Mouse (Mus musculus) cerebellum, adult 8-10 months (tissue): ENCODE measurements around the gene Tmem95.

Experiments used
- DNase-seq: peaks from one replicate; pipeline ENCODE4 v3.0.0; 2022

Gene Tmem95

DNA sequence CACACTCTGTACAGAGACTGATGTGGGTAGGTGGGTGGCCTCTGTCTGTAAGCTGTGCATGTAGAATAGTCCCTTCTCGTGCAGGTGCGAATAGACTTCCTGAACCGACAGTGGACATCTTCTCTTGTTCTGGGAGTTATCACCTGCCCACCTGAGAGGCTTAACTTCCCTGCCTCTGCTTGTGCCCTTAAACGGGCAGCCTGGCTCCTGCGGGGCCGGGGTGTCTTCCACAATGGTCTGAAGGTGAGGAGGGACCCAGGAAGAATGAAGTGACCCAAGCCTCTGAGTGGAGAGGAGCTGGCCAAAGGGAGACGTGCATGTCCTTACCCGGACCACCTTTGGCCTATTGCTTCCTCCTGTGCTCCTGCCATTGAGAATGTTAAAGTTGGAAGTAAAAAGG lies 32.4 kb upstream of the Tmem95 start:
- DNase-seq = no peak

DNA sequence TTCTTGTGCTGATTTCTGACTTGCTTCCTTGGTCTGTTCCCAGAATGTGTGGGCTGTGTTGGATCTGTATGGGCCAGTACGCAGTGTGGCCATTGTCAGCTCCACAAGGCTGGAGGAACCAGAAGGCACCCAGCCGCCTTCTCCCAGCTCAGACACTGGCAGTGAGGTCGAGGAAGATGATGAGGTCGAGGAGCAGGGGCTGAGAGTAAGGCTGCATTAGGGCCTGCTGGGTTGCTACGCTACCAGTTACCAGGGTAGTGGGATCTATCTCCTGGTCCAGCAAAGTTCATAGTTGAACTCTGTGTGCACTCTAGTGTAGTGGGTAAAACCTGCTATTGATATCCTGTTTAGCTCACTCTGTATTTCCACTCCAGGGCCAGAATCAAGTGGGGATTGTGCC lies 31.4 kb upstream of the Tmem95 start:
- no peak for DNase-seq

DNA sequence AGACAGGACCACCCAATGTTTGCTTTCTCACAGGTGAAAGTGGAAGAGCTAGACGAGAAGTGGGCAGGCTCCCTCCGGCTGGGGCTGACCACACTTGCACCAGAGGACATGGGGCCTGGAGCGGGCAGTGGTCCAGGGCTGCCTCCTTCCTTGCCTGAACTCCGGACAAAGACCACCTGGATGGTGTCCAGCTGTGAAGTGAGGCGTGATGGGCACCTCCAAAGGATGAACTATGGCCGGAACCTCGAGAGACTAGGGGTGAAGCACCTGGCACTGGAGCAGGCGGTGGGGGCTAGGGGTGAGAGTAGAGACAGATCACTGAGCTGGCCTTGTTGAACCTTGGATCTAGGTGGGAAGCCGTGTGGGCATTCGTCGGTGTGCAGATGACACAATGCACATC lies 30.8 kb upstream of the Tmem95 start:
- no peak for DNase-seq

DNA sequence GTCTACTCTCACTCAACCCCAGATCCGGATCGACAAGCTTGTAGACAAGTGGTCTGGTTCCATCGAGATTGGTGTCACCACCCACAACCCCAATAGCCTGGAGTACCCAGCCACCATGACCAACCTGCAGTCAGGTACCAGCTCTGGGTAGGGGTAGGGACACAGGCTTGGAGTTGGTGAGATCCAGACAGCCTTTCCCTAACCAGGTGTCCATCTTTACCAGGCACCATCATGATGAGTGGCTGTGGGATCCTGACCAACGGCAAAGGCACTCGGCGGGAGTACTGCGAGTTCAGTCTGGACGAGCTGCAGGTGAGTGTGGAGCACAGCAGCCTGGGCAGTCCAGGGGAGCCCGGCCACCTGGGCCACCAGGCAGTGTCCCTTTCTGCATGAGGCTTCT lies 26.5 kb upstream of the Tmem95 start:
- no peak for DNase-seq

DNA sequence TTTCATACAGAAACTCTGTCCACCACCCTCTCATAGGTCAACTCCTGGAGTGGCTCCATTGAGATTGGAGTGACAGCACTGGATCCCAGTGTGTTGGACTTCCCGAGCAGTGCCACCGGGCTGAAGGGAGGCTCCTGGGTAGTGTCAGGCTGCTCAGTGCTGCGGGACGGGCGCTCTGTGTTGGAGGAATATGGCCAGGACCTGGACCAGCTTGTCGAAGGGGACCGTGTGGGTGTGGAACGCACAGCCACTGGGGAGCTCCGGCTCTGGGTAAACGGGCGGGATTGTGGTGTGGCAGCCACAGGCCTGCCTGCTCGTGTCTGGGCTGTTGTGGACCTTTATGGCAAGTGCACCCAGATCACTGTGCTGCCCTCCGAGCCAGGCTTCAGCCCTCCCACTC lies 25.2 kb upstream of the Tmem95 start:
- no peak for DNase-seq

DNA sequence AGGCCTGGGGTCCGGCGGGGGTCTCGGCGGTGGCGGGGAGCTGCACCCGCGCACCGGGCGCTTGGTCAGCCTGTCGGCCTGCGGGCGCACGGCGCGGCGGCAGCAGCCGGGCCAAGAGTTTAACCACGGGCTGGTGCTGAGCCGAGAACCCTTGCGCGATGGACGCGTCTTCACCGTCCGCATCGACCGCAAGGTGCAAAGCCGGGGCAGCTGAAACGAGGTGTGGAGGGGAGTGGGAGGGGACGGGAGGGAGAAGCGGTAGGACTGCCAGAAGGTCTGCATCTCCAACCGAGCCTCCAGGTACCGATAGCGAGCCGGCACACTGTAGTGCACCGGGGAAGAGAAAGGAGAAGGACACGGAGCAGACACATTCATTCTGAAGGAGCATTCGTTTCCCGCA lies 24.2 kb upstream of the Tmem95 start:
- no peak for DNase-seq

DNA sequence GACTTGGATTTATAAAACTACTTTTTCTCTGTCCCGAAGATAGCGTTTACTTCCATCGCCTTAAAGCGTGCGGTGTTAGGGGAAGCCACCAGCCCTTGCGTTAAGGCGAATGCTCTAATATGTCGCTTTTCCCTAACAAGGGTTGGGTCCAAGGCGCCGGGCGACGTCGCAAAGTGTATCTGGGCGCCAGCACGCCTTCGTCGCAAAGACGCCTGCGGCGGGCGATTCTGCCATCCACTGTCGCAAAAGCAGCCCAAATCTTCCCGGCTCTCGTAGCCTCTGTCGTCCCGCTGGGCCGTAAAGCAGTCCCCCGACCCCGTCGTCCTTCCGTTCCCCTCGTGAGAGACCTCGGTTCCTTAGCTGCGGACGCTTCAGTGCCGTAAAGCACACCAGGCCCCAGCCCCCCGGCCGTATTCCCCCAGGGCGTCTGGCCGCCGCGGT lies 23.6 kb upstream of the Tmem95 start:
- DNase-seq = peak; percentile 93

DNA sequence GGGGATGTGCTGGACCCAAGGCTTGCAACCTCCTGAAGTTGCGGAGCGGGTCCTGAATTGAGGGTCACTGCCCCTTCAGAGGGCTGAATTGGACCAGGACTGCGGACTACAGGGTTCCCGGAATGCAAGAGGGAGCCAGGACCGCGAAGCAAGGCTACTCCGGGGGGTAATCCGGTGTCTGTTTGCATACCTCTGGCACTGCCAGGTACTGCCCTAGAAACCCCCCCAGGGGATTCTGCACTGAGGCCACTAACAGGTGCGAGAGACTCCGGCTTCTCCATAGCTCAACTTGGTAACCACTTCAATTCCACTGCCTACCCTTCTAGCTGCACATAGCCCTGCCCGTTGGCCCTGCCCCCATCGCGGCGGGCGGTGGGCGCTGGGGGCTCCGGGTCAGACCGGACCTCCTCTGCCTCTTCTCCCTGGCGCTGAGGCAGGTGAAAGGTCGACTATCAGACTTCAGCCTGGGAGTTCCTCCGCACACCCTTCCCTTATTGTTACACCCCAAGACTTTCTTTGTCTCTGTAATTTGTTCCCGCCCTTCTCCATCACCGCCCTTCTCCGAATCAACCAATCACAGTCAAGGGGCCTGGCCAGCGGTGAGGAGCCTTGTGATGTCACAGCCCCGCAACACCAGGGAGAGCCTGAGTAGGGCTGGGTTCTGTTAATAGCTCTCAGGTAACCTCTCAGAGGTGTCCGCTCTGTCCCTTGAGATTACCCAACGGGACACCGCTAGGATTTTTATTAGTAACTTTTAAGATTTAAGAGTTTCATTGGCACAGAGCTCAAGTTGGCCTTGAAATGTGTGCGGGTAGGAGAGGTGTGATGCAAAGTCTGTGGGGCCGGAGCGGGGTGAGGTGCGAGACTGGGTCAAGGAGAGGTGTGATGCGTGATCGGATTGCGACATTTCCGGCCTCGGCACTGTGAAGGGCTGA lies 22.9 kb upstream of the Tmem95 start, which contains the start of the genes 2810408A11Rik and Neurl4:
2810408A11Rik (minus strand) TSS at position 517 of the 935 bp plus-strand sequence.
Neurl4 (plus strand) TSS at position 602 of the 935 bp plus-strand sequence.
- peak; percentile 84 for DNase-seq

DNA sequence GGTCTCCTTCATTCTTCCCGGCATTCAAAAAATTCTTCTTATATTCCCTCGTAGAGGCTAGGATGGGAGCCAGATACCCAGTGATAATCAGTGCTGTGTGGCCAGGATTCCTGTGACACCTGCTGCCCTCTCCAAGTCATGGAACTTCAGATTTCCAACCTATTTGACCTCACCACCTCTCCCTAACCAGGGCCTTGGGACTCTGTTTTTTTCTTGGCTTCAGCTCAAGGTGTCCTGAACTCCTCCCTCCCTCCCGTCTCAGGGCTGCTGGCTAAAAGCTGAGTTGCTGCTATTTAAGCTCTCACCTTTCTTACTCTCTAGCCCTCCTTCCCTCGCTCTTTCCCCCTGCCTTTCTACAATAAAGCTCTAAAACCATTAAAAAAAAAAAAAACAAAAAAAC lies 22.1 kb upstream of the Tmem95 start:
- no peak for DNase-seq

DNA sequence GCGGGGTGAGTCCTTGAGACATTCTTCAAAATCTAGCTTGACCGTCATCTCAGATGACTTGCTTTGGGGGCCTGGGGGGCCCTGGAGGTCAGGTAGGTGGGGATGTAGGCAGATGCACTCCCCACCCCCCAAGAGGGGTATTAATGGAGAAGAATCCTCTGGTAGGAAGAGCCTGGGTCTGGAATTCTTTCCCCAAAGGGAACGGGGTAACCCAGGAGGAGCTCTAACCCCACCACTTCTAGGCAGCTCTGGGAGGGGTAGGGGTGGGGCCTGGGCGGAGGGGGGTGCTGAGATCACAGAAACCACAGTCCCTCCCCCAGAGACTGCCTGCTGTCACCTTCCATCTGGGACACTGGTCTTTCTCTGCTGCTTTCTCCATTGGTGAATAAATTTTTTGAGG lies 17.5 kb upstream of the Tmem95 start, which contains the start of gene Acap1:
Acap1 (minus strand) TSS at position 249 of the 400 bp plus-strand sequence.
- DNase-seq = no peak

DNA sequence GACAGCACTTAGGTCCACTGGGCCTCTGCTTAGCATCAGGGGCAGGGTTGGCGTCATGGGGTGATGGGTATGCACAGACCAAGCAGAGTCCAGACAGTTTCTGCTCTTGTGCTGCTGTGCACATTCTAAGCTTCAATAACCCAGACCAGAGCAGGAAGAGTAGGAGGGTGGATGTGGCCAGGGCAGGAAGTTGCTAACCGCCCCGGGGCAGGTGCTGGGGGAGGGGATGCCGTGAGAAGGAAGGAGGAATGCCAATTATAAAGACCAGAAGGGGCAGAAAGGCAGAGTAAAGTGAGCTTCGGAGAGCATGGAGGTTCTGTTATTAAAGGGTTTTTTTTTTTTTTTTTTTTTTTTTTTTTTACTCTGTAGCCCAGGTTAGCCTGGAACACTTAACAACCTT lies 16.9 kb upstream of the Tmem95 start:
- no peak for DNase-seq

DNA sequence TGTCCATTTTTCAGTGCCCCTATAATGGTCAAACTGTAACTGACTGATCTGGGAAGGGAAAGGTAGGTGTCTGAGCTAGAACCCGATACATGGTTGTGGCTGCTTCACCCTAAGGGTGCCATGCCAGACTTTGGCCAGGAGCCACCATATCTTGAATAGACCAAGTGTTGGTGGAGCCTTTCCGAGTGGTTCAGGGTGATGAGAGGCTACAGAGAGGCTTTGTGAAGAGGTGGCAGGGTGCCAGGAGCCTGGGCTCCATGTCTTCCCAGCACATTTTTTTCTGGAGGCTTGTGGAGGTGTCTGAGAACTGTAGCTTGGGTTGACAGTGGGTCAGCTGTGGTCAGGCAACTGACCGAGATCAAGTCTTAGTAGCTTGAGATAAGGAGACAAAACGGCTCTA lies 13.7 kb upstream of the Tmem95 start:
- no peak for DNase-seq

DNA sequence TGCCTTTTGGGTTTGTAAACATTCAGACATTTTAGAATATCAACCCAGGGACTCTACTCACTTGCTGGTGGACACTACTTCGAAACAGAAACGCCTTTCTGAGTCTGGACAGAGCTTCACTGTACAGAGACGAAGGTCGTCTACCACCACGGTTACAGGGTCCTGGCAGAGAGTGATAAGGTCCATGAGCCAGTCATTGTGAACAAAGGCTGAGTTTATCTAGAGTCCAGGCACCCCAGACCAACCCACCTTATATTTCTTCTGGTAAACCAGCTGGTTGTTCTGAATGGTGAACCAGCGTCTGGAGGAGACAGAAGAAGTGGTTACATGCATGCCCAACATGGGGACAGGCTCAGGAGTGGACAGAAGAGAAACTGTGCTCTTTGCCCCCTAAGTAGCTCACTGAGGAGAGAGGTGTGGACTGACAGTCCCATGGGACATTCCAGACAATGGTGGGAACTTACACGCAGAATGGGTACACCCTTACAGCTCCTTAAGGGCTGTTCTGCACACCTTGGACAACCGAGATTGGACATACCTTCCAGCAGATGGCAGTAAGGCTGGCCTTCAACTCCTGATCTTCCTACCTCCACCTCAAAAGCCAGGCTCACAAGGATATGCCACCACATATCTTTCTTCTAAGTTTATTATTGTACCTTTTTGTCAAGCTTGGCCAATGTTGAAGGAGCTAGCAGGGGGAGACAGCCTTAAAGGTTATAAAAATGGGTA lies 9.3 kb upstream of the Tmem95 start:
- DNase-seq = no peak

DNA sequence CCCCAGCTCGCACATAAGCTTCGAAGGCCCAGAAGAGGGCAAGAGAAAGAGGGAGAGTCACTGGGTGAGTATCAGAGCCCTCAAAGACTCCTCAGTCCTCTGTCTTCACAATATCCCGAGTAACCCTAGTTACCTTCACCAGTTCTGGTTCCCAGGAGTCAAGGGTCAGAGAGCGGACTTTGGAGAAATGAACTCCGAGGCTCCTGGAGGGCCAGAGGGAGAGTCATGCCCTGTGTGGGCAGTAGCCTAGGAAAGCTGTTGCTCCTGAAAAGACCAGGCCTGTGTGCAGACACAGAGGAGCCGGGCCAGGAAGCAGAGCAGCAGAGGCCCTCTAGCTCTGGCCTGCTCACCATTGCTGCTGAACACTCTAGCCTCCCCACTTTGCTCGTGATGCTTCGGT lies 6.8 kb upstream of the Tmem95 start:
- no peak for DNase-seq

DNA sequence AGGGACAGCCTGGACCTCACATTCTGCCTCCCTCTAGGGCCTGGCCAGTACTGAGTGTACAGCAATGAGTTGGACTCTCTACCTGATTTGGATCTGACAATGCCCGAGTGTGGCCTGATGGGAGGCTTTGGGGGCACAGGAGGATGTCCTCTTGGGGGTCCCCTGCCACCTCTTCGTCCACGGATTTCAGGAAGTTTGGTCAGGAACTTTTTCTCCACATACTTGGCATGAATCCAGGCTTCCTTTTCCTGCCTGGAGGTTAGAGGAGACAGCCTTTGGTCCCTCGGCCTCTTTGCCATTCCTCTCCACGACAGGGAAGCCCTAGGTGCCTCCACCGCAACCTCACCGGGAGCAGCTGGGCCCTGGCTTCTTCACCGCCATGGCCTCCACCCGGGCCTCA lies 6.4 kb upstream of the Tmem95 start:
- no peak for DNase-seq

DNA sequence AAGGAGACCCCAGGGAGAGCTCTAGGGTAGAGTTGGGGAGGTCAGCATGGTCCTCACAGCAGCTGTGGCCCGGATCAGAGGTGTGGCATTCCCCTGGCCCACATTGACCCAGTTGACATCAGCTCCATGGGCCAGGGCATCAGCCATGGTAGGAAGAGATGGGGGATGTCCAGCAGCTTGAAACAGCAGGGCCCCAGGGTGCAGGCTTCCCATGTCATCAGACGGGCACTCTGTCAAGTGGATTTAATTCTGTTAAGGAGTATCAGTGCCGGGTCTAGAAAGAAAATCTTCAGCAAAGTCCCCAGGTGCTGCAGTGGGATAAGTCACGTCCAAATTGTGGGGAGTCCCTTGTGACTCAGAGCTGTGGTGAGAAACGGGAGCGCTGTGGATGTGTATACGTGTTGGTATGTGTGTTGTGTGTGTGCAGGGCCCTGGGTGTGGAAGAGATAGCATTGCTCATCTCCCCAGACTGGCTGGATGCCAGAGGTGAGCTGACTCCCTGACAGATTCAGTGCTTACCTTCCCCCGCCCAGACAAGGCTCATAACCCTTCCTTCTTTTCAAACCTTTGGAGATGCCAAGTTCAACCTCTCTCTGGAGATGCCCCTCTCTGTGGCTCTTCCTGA lies 5.8 kb upstream of the Tmem95 start:
- no peak for DNase-seq

DNA sequence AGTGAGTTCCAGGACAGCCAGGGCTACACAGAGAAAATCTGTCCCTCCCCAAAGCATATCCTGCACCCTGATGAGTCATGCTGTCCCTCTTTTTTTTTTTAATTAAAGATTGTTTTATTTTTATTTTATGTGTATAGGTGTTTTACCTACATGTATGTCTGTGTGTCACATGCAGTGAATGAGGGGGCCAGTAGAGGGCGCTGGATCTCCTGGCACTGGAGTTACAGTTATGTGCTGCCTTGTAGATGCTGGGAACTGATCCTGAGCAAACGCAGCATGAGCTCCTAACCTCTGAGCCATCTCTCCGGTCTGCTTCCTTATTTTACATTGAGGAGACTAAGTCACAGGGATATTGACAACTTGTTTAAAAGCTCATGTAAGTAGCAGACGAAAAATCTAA lies 5.2 kb upstream of the Tmem95 start:
- DNase-seq = no peak

DNA sequence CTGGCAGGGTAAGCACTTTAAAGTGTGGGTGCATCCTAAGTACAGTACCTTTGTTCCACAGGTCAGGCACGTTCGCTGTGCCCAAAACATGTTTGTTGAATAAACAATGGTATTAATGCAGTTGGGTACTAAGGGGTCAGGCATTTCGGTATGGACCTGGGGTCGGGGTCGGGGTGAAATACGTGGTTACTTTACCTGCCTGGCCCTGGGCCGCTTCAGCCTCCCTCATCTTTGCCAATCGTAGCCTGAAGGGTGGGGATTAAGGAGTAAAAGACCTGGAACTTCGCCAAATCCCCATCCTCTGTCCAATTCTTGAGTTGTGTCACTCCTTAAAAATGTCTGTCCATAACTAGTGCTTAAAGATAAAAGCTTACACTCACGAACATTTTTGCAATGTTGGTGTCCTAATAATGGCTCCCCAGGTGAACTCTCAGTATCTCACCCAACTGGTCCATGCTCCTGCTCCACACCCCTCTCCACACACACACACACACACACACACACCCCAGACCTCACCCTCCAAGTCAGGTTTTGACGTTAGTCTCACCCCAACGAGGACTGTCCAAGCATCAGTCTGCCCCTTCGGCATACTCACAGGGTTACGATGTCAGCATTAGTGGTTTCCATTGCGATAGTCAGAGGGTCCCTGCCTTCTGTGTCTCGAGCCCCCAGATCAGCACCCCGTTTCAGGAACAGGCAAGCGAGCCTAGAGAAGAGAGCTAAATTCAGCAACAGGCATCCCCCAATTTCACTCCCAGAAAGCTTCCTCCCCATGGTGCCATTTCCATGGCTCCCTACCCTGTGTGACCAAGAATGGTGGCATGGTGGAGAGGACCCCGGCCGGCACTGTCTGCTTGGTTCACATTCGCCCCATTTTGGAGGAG lies 4.2 kb upstream of the Tmem95 start:
- no peak for DNase-seq

DNA sequence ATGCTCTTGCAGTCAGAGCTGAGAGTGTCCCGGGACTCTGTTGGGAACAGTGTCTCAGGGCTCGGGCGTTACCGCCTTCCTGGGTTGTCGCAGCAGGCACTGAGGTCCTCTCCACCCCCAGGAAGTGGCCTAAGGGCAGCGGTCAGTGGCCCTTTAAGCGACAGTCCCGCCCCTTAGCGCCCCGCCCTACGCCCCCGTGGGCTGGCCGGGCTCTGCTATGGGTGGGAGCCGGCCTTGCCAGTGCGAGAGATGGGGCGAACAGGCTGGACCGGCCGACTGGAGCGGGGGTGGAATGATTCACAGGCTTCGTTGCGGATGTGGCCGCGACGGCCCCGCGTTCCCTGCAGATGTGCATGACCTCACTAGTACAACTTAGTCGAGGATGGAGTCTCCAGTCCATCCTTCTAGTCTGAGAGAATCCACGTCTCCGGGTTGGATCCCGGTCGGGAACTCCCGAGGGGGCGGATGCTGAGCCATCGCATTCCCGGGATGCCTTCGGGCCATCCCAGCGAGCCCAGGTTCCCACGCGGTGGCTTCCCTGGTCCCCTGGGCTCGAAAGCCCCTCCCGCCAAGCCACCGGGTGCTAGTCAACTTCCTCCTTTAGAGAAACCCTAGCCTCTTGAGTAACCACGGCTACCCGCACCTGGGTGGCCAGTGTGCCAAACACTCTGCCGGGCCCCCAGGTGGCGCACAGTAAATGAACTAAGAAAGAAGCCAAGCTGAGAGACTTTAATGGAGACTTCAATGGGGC lies 3.2 kb upstream of the Tmem95 start, which contains the start of gene Kctd11:
Kctd11 (minus strand) TSS at position 554 of the 751 bp plus-strand sequence.
- DNase-seq = peak; percentile 70

DNA sequence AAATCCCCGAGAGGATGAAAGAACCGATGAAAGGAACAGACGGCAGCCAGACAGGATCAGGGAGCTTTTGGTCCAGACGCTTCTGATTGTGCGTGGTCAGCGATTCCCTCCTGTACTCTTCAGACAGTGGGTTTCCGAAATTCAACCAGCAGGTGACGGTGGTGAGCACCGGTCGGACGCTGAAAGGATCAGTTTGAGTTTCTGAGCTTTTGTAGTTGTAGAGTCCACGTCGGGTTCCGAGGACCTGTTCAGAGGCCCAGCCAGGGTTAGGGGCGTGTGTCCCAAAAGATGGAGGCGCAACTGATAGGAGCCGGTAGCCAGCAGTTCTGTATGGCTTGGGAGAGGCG lies 2.7 kb upstream of the Tmem95 start:
- DNase-seq = peak; percentile 48

DNA sequence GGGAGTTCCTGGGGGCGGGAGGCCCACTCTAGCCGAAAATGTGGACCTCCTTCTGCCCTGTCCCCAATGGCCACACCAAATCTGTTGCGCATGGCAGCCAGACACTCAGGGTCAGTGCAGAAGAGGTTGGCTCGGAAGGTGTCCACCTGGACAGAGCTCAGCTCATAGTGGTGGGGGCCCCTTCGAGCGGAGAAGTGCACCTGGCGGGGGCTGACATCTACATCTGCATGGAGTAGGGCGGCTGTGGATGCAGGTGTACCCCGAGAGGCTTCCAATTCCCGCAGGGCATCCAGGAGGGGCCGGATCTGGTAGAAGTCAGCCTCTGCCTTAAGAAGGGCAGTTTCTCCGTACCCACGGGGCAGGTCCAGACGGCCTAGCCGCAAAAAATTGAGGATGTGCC lies 1.9 kb upstream of the Tmem95 start:
- DNase-seq = no peak

DNA sequence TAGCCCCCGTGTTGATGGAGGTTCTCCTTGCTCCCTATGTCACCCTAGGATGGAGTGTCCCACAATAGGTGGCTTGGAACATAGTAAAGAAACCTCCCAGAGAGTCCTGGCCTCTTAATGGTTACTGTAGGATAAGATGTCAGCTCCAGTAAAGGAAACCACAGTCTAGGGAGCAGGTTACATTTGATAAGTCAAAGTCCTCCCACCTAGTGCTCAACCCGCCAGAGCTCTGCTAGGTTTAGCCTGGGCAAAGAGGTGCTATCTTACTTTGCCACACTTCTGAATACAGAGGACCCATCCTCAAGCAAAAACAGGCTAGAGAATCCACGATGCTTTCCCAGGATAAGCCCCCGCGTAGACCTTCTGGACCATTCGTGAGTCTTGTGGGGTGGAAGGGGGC lies 1.1 kb upstream of the Tmem95 start:
- DNase-seq = no peak
